Mouse (Mus musculus): ENCODE data around the gene Izumo1r.

DNA sequence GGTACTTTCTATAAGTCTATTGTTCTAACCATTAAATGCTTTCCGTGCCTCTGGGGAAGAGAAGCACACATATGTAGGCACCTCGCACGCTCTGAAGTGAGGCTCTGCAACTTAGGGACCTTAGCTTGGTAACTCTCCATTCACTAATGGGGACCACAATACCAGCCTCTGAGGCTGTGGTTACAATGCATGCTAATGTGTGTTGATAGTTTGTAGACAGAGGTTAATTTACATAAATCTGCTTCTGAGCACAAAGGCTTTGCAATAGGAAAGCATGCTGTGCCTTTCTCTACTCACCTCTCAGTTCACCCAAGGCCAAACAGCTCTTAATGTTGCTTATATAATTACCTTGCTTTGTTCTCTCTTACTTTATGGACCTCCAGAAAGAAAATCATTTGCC, 13.1 kb downstream of the Izumo1r start:
- TF ChIP-seq GATA1 (IDR thresholded peaks at IDR 0.05; ENCODE audit: borderline replicate concordance, low read length) (no peak), FLI1 (IDR thresholded peaks at IDR 0.05; ENCODE audit: low read length) (no peak)

Data from megakaryocyte, embryonic 14.5 days (primary cell).